Mouse (Mus musculus) stomach, postnatal 0 days (tissue): ENCODE data around the gene Arid3a. TPM values are rescaled to one million over a fixed set of nuclear protein-coding genes. Genes with fewer than 3 reads are reported as not detected.

ENCODE experiments used
- ATAC-seq: fragments of 200-750 bp; cut with Nextera tagmentation; 2 replicates; pipeline ENCODE4 v1.8.0; 2017; ENCODE audit not compliant: low FRiP score, low TSS enrichment
- DNase-seq: peaks from one replicate; pipeline ENCODE4 v3.0.0-alpha.2; 2016; ENCODE audit warnings: low spot score
- H3K27ac ChIP-seq: fragments of 300-500 bp; sonication (generic); replicated peaks from 2 replicates; pipeline ENCODE4 v1.5.1; 2014; ENCODE audit warnings: mild to moderate bottlenecking, control low read depth
- H3K27me3 ChIP-seq: fragments of 300-500 bp; sonication (generic); 2 replicates; pipeline ENCODE4 v1.6.1; 2014; ENCODE audit warnings: low read length; ENCODE audit not compliant: control insufficient read depth, insufficient read depth
- H3K36me3 ChIP-seq: fragments of 300-500 bp; sonication (generic); 2 replicates; pipeline ENCODE4 v1.6.1; 2014; ENCODE audit warnings: low read length, mixed read lengths; ENCODE audit not compliant: control insufficient read depth, insufficient read depth
- H3K4me1 ChIP-seq: fragments of 300-500 bp; sonication (generic); replicated peaks from 2 replicates; pipeline ENCODE4 v1.6.1; 2014; ENCODE audit warnings: antibody characterized with exemption; ENCODE audit not compliant: control insufficient read depth, insufficient read depth
- H3K4me2 ChIP-seq: fragments of 300-500 bp; sonication (generic); replicated peaks from 2 replicates; pipeline ENCODE4 v1.6.1; 2014; ENCODE audit warnings: low read depth, mild to moderate bottlenecking, control low read depth, moderate library complexity
- H3K4me3 ChIP-seq: fragments of 300-500 bp; sonication (generic); 2 replicates; pipeline ENCODE4 v1.5.1; 2014; ENCODE audit warnings: low read depth, low read length, control low read depth
- H3K9ac ChIP-seq: fragments of 300-500 bp; sonication (generic); 2 replicates; pipeline ENCODE4 v1.6.1; 2014; ENCODE audit warnings: mild to moderate bottlenecking, low read length, control low read depth, mixed read lengths
- H3K9me3 ChIP-seq: fragments of 300-500 bp; sonication (generic); 2 replicates; pipeline ENCODE4 v1.6.1; 2016; ENCODE audit warnings: low read length; ENCODE audit not compliant: control insufficient read depth
- CTCF ChIP-seq: IDR thresholded peaks from 2 replicates; pipeline ENCODE4 v1.5.1; 2016; ENCODE audit warnings: antibody characterized with exemption, low read depth, mild to moderate bottlenecking, moderate library complexity
- EP300 ChIP-seq: optimal IDR thresholded peaks from 2 replicates; pipeline ENCODE3; 2016; ENCODE audit warnings: antibody characterized with exemption
- WGBS: fragments of 180-500 bp; shearing (Covaris S2); extraction: QIAGEN DNeasy Blood & Tissue Kit; methylation state at CpG from one replicate; pipeline ENCODE4 v1.1.7; 2014; 5-methylcytosine and 5-hydroxymethylcytosine counted together
- polyA plus RNA-seq: library from polyadenylated mRNA; unstranded; fragments of >200 nt; fragmentation: Nextera tagmentation; extraction: Ambion mirVana; gene quantifications from 2 replicates; pipeline ENCODE4 v1.2.1, GENCODE M21; 2015

Gene Arid3a
- polyA plus RNA-seq, 1 experiment from 2014 or later: 3.5 TPM

DNA sequence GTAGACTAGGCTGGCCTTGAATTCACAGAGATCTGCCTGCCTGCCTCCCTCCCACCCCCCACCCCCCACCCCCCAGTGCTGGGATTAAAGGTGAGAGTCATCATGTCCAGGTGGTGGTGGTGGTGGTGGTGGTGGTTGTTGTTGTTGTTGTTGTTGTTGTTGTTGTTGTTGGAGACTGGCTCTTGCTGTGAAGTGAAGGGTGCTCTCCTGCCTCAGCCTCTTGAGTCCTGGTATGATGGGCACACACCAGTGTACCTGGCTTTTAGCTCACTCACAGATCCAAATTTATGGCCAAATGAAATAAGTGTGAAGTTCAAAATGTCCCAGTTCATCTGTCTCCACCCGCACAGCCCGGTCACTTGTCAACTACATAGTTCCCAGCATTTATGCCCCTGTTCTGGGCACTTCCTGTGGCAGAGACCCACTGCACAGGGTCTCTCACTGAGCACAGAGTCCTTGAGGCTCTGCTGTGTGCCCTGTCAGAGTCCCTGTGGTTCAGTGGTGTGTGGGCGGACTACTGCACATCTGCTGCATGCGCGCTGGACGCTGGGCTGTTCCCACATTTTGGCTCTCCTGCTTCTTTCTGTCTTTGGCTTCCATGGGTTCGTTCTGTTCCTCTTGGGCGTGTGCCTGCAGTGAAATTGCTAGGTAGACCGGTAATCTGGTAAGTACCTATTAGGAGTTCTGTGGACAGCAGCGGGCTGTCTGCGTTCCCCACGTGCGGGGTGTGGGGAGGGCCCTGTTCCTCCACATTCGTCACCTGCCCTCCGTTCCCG is 8.1 kb downstream of the Arid3a start:
- 81% methylated on average over 16 of the region's 16 CpGs for WGBS
- H3K27ac ChIP-seq: peak overlapping the region; percentile 69

GRCm38 (mm10) chr10:79936284-79936910 is 9.6 kb downstream of the Arid3a start:
- TF ChIP-seq CTCF (no peak), EP300 (no peak)
- Histone ChIP-seq H3K4me2 (peak overlapping the region; percentile 29; the same call in 1 of the 2 replicates), H3K36me3 (peaks cover 2% of the 10 kb centered on the region; the same call in 1 of the 2 replicates), H3K9me3 (no peaks in the 10 kb centered on the region), H3K4me3 (peak overlapping the region; percentile 8; the same call in 1 of the 2 replicates), H3K27ac (peak overlapping the region; percentile 79), H3K4me1 (peaks cover 23% of the 10 kb centered on the region), H3K9ac (0 out of 2 replicates have a peak overlapping the region, but pooled peaks have one; percentile 27), H3K27me3 (no peaks in the 10 kb centered on the region)
- 37% methylated on average over 10 of the region's 10 CpGs for WGBS
- peak; percentile 49 for DNase-seq
- ATAC-seq: 0 out of 2 replicates have a peak, but pooled peaks have one; percentile 2

More for the DNA sequence above, 8.1 kb downstream of the Arid3a start:
- Histone ChIP-seq H3K4me1 (peaks cover 23% of the 10 kb centered on the region), H3K4me2 (no peak overlapping the region), H3K9me3 (no peaks in the 10 kb centered on the region), H3K36me3 (peaks cover 2% of the 10 kb centered on the region; the same call in 1 of the 2 replicates), H3K4me3 (no peak overlapping the region), H3K9ac (no peak overlapping the region), H3K27me3 (no peaks in the 10 kb centered on the region)
- DNase-seq: no peak
- no peak for ATAC-seq
- no peak for TF ChIP-seq CTCF
- no peak for TF ChIP-seq EP300

DNA sequence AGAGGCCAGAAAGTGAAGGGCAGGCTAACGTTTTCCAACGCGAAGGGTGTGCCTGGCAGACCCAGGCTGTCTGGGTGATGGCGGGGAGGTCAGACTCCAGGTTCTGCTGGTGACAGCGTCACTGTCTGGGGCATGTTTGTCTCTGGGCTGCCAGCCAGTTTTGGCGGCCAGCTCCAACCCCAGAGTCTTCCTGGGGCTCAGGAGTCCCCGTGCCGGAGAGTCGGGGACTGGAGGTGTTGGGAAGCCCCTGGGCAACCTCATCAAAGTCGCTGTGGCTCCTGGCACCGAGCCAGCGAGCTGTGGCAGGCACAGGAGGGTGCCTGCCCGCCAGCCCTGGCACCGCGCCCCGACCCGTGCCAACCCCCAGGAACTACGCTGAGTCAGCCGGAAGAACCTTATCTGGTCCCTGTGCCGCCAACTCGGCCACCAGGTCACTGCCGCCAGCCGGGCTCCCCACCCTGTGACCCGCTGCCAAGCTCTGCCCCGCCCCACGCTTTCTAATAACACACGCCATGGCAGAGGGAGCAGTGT is 10.1 kb downstream of the Arid3a start:
- H3K4me2 ChIP-seq: peak overlapping the region; percentile 29
- H3K4me1 ChIP-seq: peaks cover 23% of the 10 kb centered on the region
- H3K9me3 ChIP-seq: no peaks in the 10 kb centered on the region
- H3K36me3 ChIP-seq: no peaks in the 10 kb centered on the region; the same call in 1 of the 2 replicates
- H3K27me3 ChIP-seq: no peaks in the 10 kb centered on the region
- H3K27ac ChIP-seq: peak overlapping the region; percentile 79
- DNase-seq: peak; percentile 92
- peak; percentile 79 for ATAC-seq
- peak overlapping the region; percentile 27; the same call in 1 of the 2 replicates for H3K9ac ChIP-seq
- H3K4me3 ChIP-seq: peak overlapping the region; percentile 8; the same call in 1 of the 2 replicates
- TF ChIP-seq EP300 (no peak), CTCF (no peak)
- 34% methylated on average over 23 of the region's 27 CpGs for WGBS

DNA sequence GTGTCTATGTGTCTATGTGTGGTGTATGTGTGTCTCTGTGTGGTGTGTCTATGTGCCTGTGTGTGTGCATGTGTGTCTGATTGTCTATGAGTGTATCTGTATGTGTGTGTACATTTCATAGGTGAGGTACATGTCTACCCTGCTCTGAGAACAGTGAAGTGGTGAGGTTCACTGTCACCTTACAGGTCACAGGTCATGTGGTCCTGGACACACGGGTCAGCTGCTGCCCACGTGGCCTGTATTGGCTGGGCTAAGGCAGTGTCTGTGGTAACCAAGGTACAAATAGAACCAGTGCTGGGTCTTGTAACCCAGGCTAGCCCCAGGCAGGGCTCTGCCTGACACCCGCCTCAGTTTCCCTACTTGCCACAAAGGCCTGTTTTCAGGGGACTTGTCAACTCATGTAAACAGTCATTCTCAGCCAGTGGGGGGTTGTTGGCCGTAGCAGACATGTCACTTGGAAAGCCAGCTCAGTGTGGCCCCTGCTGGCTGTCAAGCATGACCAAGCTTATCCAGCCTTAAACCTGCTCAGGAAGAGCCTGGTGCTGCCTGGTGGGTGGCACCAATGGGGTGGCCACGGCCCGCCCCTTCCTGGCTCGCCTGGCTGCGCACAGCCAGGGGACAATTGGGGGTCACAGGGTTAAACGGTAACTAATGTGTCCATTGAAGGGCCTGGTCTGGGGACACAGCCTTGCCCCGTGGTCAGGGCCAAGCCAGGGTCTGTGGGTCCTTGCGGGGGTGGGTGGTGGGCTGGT is 11.1 kb downstream of the Arid3a start:
- ATAC-seq (no peak), DNase-seq (no peak)
- H3K36me3 ChIP-seq: no peaks in the 10 kb centered on the region
- no peak overlapping the region for H3K9ac ChIP-seq
- no peaks in the 10 kb centered on the region for H3K27me3 ChIP-seq
- 77% methylated on average over 11 of the region's 11 CpGs for WGBS
- peaks cover 19% of the 10 kb centered on the region for H3K4me1 ChIP-seq
- H3K4me3 ChIP-seq: no peak overlapping the region
- TF ChIP-seq EP300 (no peak), CTCF (no peak)
- peak overlapping the region; percentile 18; the same call in 1 of the 2 replicates for H3K27ac ChIP-seq
- H3K4me2 ChIP-seq: no peak overlapping the region
- H3K9me3 ChIP-seq: no peaks in the 10 kb centered on the region

- no peaks in the 10 kb centered on the region for H3K9me3 ChIP-seq
- 0 out of 2 replicates have a peak, but pooled peaks cover 6% of the 10 kb centered on the region for H3K4me1 ChIP-seq
- no peak overlapping the region for H3K27ac ChIP-seq
- no peak overlapping the region for H3K4me2 ChIP-seq
- H3K9ac ChIP-seq: no peak overlapping the region
- no peaks in the 10 kb centered on the region for H3K27me3 ChIP-seq
- ATAC-seq (no peak), DNase-seq (no peak)
- TF ChIP-seq CTCF (no peak), EP300 (no peak)
- no peak overlapping the region for H3K4me3 ChIP-seq
- H3K36me3 ChIP-seq: no peaks in the 10 kb centered on the region
- 64% methylated on average over 7 of the region's 7 CpGs for WGBS
These were observed 13.9 kb downstream of the Arid3a start for GRCm38 (mm10) chr10:79940749-79941148.
